ENCODE assay signal across 9 mouse cellular contexts in genomic region chr8:96152496-96153250, GRCm38 (mm10).
DNase-seq lines count a peak whose midpoint lies in the region; ATAC-seq and TF ChIP-seq lines count a peak whose summit lies in the region.
"Had no signal": no experiment of that assay in that cellular context is flagged by ENCODE, and none has a peak within 500 bp of the region (broad histone marks: within the 10 kb centered on the region; RNA-seq: fewer than 3 reads in every experiment).

No protein-coding gene starts in this region.

- peak; percentile 61 for DNase-seq in forebrain, embryonic 10.5 days (ENCODE audit: extremely low spot score, low spot score)
- peak; percentile 65 for DNase-seq in 3T3-L1 (ENCODE audit: low read depth, low spot score)
- DNase-seq in adrenal gland, postnatal 25 days: peak; percentile 33
- peak; percentile 58 for DNase-seq in embryonic facial prominence, embryonic 11.5 days (ENCODE audit: low spot score)
- DNase-seq in kidney, postnatal 4 days: peak; percentile 64 to 72
- peak; percentile 61 for DNase-seq in lung, embryonic 14.5 days

- H3K9me3 ChIP-seq in forebrain, embryonic 10.5 days: no peaks in the 10 kb centered on the region
- H3K9me3 ChIP-seq in forebrain, embryonic 15.5 days: no peaks in the 10 kb centered on the region
- H3K9me3 ChIP-seq in embryonic facial prominence, embryonic 11.5 days (replicated peaks; ENCODE audit: control insufficient read depth, low read length): no peaks in the 10 kb centered on the region
- no peaks in the 10 kb centered on the region for H3K9me3 ChIP-seq in lung, embryonic 14.5 days (ENCODE audit: low read depth, low read length)
- H3K9me3 ChIP-seq: limb, embryonic 13.5 days had no signal

- no peak for TF ChIP-seq POLR2A in small intestine, adult 2 months (IDR thresholded peaks at IDR 0.05; ENCODE audit: low read depth, low read length)

- H3K27ac ChIP-seq in forebrain, embryonic 10.5 days: no peak overlapping the region
- H3K27ac ChIP-seq in forebrain, embryonic 15.5 days (replicated peaks): no peak overlapping the region
- H3K27ac ChIP-seq in embryonic facial prominence, embryonic 11.5 days (replicated peaks; ENCODE audit: low read depth, low read length): no peak overlapping the region
- H3K27ac ChIP-seq in lung, embryonic 14.5 days (ENCODE audit: low read depth): no peak overlapping the region
- H3K27ac ChIP-seq in small intestine, adult 2 months (ENCODE audit: insufficient read depth, low read depth, low read length): no peak overlapping the region
- H3K27ac ChIP-seq: limb, embryonic 13.5 days had no signal

- H3K27me3 ChIP-seq in forebrain, embryonic 10.5 days (ENCODE audit: poor library complexity, severe bottlenecking): no peaks in the 10 kb centered on the region
- H3K27me3 ChIP-seq in forebrain, embryonic 15.5 days: no peaks in the 10 kb centered on the region
- H3K27me3 ChIP-seq in embryonic facial prominence, embryonic 11.5 days (ENCODE audit: control insufficient read depth, insufficient read depth, low read length): no peaks in the 10 kb centered on the region
- no peaks in the 10 kb centered on the region for H3K27me3 ChIP-seq in lung, embryonic 14.5 days (ENCODE audit: insufficient read depth, low read length)
- H3K27me3 ChIP-seq in small intestine, adult 2 months (ENCODE audit: control insufficient read depth, insufficient read depth, low read length): no peaks in the 10 kb centered on the region
- H3K27me3 ChIP-seq: limb, embryonic 13.5 days had no signal

- H3K9ac ChIP-seq in forebrain, embryonic 15.5 days (replicated peaks): no peak overlapping the region
- H3K9ac ChIP-seq in embryonic facial prominence, embryonic 11.5 days (replicated peaks; ENCODE audit: low read length): no peak overlapping the region
- H3K9ac ChIP-seq in lung, embryonic 14.5 days: no peak overlapping the region
- H3K9ac ChIP-seq: limb, embryonic 13.5 days had no signal

- no peak overlapping the region for H3K4me2 ChIP-seq in forebrain, embryonic 15.5 days (replicated peaks)
- no peak overlapping the region for H3K4me2 ChIP-seq in embryonic facial prominence, embryonic 11.5 days (ENCODE audit: low read depth, low read length)
- no peak overlapping the region for H3K4me2 ChIP-seq in lung, embryonic 14.5 days
- H3K4me2 ChIP-seq: limb, embryonic 13.5 days had no signal

- no peak for ATAC-seq in forebrain, embryonic 15.5 days (replicated peaks)
- ATAC-seq in embryonic facial prominence, embryonic 11.5 days (replicated peaks; ENCODE audit: insufficient number of reproducible peaks, low FRiP score, low TSS enrichment, low read depth): no peak
- no peak for ATAC-seq in lung, embryonic 14.5 days (ENCODE audit: insufficient read depth)

- 41% methylated on average over 12 of the region's 12 CpGs for WGBS in forebrain, embryonic 10.5 days
- WGBS in forebrain, embryonic 15.5 days: 46% methylated on average over 12 of the region's 12 CpGs
- 36% methylated on average over 12 of the region's 12 CpGs for WGBS in embryonic facial prominence, embryonic 11.5 days
- 38% methylated on average over 12 of the region's 12 CpGs for WGBS in lung, embryonic 14.5 days
- 39% methylated on average over 12 of the region's 12 CpGs for WGBS in small intestine, adult 2 months

- no peaks in the 10 kb centered on the region for H3K4me1 ChIP-seq in forebrain, embryonic 10.5 days
- H3K4me1 ChIP-seq in forebrain, embryonic 15.5 days: no peaks in the 10 kb centered on the region
- no peaks in the 10 kb centered on the region for H3K4me1 ChIP-seq in embryonic facial prominence, embryonic 11.5 days (ENCODE audit: control insufficient read depth, insufficient read depth, low read length)
- no peaks in the 10 kb centered on the region for H3K4me1 ChIP-seq in lung, embryonic 14.5 days (ENCODE audit: insufficient read depth)
- no peaks in the 10 kb centered on the region for H3K4me1 ChIP-seq in small intestine, adult 2 months (ENCODE audit: control insufficient read depth, insufficient read depth, insufficient read length, low read length)
- H3K4me1 ChIP-seq: limb, embryonic 13.5 days had no signal

- no peaks in the 10 kb centered on the region for H3K36me3 ChIP-seq in forebrain, embryonic 10.5 days (replicated peaks)
- no peaks in the 10 kb centered on the region for H3K36me3 ChIP-seq in forebrain, embryonic 15.5 days
- no peaks in the 10 kb centered on the region for H3K36me3 ChIP-seq in embryonic facial prominence, embryonic 11.5 days (replicated peaks; ENCODE audit: control insufficient read depth, insufficient read depth, low read depth, low read length)
- H3K36me3 ChIP-seq in lung, embryonic 14.5 days (ENCODE audit: insufficient read depth): no peaks in the 10 kb centered on the region
- H3K36me3 ChIP-seq in small intestine, adult 2 months (ENCODE audit: control insufficient read depth, insufficient read depth, low read length): no peaks in the 10 kb centered on the region
- H3K36me3 ChIP-seq: limb, embryonic 13.5 days had no signal

- no peak overlapping the region for H3K4me3 ChIP-seq in forebrain, embryonic 10.5 days
- H3K4me3 ChIP-seq in forebrain, embryonic 15.5 days: no peak overlapping the region
- H3K4me3 ChIP-seq in embryonic facial prominence, embryonic 11.5 days (ENCODE audit: low read depth, low read length): no peak overlapping the region
- no peak overlapping the region for H3K4me3 ChIP-seq in lung, embryonic 14.5 days (ENCODE audit: low read depth, low read length)
- no peak overlapping the region for H3K4me3 ChIP-seq in small intestine, adult 2 months (ENCODE audit: low read depth, low read length)
- H3K4me3 ChIP-seq: limb, embryonic 13.5 days had no signal

- peak; percentile 87 for TF ChIP-seq CTCF in lung, embryonic 14.5 days (IDR thresholded peaks at IDR 0.05; ENCODE audit: low read depth)
- peak; percentile 77; the same call in 1 of the 2 replicates for TF ChIP-seq CTCF in small intestine, adult 2 months (IDR thresholded peaks at IDR 0.05; ENCODE audit: extremely low read depth, insufficient read length, insufficient replicate concordance, low read depth, low read length)
